Mouse (Mus musculus) heart, adult 9 months (tissue): Measurements from ENCODE around the gene P4ha2.
A peak's percentile ranks its signal among the peaks of the same experiment; 100 is the strongest.

Experiments
- DNase-seq, 2 experiments: peaks; one replicate each; pipeline ENCODE4 v3.0.0; 2022; ENCODE audit warnings: low spot score in 2 of 2

The P4ha2 gene

DNA sequence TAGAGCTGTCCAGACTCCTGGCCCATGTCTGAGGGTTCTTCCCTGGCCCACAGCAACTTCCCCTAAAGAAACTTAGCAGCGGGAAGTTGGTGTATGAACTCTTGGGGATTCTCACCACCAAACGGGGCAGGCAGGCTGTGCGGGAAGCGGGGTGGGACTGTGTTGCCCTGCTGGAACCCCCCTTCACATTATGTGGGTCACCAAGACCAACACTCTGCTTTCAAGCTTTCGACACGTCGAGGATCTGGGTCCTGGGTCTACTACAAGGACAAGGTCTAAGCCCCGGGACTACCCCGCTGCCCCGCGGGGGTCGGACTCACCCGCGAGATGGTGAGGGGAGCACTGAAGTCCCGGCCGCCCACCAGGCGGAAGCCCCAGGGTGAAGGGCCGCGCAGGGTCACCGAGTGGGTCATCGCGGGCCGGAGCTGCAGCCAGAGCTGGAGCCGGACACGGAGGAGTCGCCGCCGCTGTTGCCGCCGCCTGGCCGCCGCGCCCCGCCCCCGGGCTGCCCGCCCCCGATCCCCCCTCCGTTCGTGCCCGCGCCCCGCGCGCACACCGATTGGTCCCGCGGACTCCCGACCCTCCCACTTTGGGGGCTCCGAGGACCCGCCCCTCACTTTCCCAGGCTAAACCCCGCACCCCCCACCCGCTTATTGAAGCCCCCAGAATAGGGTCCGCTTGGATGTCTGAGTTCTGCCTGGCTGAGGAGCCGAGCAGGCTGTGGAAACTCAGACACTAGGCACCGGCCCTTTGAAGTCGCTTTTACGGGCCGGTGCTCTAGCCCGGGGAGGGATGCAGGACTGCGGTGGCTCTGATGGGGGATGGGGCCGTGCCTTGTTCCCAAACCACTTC, 31.1 kb upstream of the P4ha2 start, which contains the start of gene Pdlim4:
Pdlim4 (minus strand) TSS at position 495 of the 852 bp plus-strand sequence.
- no peak for DNase-seq

DNA sequence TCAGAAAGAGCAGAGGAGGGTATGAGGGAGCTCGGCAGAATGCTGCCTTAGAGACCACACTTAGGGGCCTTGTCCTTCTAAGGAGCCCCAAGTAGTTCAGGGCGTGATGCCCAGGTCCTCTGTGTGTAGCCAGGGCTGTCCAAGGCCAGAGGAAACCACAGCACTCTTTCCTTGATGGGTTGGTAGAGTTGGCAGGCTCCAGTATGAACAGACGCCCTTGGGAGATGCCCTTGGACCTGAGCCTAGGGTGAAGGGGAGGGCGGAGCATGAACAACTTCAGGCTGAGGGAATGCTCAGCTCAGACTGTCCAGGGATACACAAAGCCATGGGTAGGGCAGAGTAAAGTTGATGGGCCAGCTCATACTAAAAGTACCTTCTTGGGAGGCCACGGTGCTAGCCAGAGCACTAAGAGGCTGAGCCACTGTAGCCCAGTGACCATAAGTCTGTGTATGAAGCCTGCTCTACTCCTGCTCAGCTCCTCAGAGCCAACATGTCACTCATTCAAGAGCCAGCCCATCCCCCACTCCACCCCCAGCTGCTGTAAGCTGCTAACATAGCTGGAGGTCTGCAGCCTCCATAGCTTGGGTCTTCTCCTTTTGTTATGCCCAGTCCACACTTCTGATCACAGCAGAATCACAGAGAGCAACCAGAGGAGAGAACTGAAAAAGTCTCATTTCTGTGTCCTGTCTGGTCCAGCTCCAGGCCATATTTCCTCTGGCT, 28.0 kb upstream of the P4ha2 start:
- peak; percentile 63 to 72 for DNase-seq

- DNase-seq, result no peak
Measured at GRCm38 (mm10) chr11:54073291-54073690, 26.6 kb upstream of the P4ha2 start.

GRCm38 (mm10) chr11:54075353-54075752, 24.5 kb upstream of the P4ha2 start:
- no peak for DNase-seq

GRCm38 (mm10) chr11:54076101-54076500, 23.8 kb upstream of the P4ha2 start:
- DNase-seq, result no peak

GRCm38 (mm10) chr11:54080435-54080834, 19.5 kb upstream of the P4ha2 start:
- DNase-seq, result no peak

GRCm38 (mm10) chr11:54082725-54083124, 17.2 kb upstream of the P4ha2 start:
- no peak for DNase-seq

DNA sequence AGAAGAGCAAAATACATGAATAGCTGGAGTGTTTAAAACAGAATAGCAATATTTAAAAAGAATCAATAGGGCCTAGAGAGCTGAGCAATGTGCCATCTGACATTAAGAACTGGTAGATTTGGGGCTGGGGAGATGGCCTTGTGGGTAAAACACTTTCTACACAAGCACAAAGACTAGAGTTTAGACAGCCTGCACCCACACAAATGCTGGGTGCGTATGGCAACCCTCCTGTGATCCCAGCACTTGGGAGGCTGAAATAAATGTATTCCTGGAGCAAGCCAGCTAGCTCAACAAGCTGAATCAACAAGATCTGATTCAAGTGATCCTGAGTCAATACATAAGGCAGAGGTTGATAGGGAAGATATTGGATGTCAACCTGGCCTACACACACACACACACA, 14.9 kb upstream of the P4ha2 start:
- DNase-seq, result no peak

GRCm38 (mm10) chr11:54085816-54086215, 14.1 kb upstream of the P4ha2 start:
- DNase-seq, result no peak

- no peak for DNase-seq
Measured at GRCm38 (mm10) chr11:54088253-54088946, 11.5 kb upstream of the P4ha2 start.

GRCm38 (mm10) chr11:54088947-54089317, 11.0 kb upstream of the P4ha2 start:
- DNase-seq, result peak; percentile 59 to 78

DNA sequence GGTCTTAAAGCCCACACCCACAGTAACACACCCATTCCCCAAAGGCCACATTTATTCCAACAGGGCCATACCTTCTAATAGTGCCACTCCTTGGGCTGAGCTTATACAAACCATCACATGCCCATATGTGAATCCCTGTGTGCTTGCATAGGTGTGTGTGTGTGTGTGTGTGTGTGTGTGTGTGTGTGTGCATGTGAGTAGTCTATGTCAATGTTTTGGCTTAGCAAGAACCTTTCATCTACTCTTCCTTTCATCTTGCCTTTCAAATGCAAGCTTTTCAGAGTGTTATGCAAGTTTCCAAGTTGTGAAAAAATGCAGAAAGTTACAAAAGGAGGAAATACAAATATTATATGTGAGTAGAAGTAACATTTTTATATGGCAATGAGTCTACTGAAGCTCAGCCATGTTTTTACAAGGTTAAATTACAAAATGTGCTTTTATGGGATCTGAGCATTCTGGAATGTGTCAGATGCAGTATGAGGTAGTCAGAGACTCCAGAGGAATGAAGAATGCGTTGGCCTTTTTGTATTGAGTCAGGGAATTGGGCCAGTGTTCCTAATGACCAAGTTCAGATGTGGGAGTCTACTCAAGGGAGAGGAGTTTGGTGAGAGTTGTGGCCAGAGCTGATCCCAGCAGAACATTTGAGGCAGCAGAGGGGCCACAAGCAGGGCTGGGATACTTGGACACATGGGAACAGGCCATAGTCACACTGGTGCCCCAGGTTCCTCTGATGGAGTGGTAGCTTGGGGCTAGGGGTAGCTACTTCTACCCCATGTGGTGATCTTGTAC, 9.6 kb upstream of the P4ha2 start:
- no peak for DNase-seq

DNA sequence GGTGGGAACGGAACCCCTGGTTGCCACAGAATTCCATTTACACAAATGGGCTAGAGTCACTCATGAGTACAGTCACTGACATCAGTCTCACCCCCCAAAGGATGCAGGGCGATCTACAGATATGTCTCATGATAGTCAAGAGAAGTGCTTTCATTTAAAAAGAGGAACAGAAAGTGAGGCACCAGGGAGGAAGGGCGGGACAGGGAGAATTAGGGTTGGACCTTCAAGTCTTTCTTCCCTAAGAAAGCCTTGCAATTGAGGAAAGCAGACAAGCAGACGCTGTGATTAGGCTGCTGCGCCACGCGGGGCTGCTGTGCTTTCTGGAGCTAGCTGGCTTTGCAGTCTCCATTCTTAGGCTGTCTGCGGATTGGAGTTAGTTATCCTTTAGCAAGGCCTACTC, 8.2 kb upstream of the P4ha2 start:
- peak in 1 of 2 experiments; percentile 60 for DNase-seq

GRCm38 (mm10) chr11:54092188-54092587, 7.7 kb upstream of the P4ha2 start:
- DNase-seq, result no peak

DNA sequence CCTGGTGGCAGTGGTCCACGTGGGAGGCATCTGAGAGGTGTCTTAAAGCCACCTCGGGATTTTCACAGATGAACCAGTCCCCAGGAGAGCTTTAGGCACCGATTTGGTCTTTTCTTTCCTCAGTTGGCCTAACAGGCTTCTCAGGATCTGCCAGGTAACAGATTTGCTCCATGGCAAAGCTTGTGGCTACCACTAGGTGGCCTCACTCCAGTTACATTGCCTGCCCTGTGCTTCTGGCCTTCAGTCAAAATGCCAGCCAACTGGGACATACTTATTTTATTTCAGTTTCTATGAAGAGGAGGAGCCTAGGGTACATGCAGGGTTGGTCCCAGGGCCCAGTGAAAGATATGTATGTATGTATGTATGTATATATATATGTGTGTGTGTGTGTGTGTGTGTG, 6.9 kb upstream of the P4ha2 start:
- DNase-seq, result peak in 1 of 2 experiments; percentile 63

GRCm38 (mm10) chr11:54100692-54101591, 1.0 kb downstream of the P4ha2 start:
- DNase-seq, result peak; percentile 75 to 77

- no peak for DNase-seq
Measured at GRCm38 (mm10) chr11:54101701-54102100, 1.8 kb downstream of the P4ha2 start.

DNA sequence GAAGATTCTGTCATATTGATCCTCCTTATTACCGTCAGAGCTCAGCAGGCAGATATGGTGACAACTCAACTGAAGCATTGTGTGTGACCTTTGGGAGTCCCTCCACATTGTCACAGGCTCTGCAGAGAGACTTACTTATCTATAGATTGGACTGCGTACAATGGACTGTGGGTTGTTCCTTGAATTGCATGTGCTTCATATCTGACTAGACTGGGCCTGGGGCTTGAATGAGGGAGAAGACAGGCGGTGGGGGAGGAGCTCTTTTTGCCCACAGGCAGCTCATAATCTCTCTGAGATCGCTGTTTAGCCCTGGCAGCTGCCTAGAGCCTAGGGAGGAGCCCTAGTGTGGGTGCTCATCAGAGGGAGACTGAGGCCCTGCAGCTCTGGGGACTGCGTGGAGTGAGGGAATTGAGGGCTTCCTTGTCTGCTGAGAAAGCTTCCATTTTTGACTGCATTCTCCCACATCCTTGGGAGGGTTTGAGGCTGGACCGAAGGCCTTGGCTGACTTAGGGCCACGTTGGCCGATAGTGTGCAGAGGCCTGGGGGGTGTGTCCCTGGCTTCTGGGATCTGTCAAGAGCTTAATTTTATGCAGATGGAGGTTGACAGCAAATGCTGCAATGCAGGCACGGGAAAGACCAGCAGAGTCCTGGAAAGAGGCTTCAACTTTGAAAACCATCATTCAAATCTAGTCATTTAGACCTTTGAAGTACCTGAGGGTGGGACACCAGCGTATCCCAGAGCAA, 3.0 kb downstream of the P4ha2 start:
- peak in 1 of 2 experiments; percentile 59 for DNase-seq

- DNase-seq, result no peak
Measured at GRCm38 (mm10) chr11:54105011-54105410, 5.1 kb downstream of the P4ha2 start.

GRCm38 (mm10) chr11:54106676-54107075, 6.8 kb downstream of the P4ha2 start:
- DNase-seq, result peak in 1 of 2 experiments; percentile 53
